Mouse (Mus musculus) heart, postnatal 25 days (tissue): ENCODE measurements around the gene Atrnl1. TPM values are rescaled to one million over a fixed set of nuclear protein-coding genes. Genes with fewer than 3 reads are reported as not detected.
"Not testable (repeated sequence)": the region's sequence is repeated elsewhere in the genome, so short reads cannot be mapped to it uniquely, and the experiment has no call there.

Experiments
- DNase-seq: peaks from one replicate; pipeline ENCODE4 v3.0.0; 2022; ENCODE audit warnings: low spot score
- intact Hi-C: fragments of 180-260 bp; cut with DNase I; formaldehyde crosslinking; loops from one replicate; pipeline ENCODE4 v1.15.1; 2025
- total RNA-seq, 2 experiments: library from RNA; stranded (reverse); gene quantifications; 2 replicates each; pipeline ENCODE4 v1.2.3; 2021

Gene Atrnl1
- total RNA-seq, 2 experiments from 2014 or later: 13.8 to 16.1 TPM

DNA sequence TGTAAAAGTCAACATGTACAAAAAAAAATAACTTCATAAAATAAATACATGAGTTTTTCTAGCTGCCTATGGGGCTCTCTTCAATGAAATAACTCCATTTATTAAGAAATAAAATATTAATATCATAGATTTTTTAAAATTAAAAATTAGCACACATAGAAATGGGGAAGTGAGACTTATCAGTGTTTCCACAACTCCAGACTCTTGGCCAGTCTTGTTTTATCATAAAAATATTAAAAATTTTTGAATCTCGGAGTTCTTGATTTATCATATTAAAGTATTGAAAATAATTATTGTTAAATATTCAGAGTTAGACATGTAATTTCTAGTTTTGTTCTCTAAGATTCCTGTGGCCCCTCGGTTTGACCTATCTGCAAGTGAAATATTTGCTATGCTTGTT lies 337.7 kb downstream of the Atrnl1 start:
- DNase-seq: no peak
- intact Hi-C loops: no loop called here

DNA sequence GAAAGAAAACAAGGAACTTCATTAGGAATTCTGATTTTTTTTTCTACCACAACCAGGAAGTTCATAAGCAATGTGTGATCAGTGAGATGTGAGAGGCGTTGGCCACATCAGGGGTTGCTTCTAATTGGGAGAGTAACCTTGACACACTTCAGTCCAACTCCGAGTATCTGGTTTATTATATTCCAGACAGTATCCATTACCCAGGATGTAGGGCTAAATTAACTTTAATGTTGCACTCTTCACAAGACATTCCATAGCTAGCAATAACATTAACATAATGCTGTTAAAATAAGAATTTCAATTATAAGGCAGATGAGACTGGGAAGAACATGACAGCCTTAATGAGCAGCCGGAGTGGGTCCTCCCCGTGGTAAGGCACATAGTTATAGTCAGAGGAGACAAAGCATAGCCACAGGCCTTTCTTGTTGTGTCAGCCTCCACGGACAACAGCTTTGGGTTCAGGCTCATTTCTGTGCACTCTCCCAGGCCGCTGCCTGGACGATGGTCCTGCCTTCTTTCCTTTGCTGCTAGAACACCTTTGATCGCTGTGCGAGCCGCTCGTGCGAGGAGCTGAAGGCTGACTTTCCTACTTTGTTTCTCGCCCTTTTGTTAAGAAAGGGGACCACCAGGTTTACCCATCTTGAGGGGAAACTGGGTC lies 338.6 kb downstream of the Atrnl1 start:
- intact Hi-C loops: no loop called here
- no peak for DNase-seq

DNA sequence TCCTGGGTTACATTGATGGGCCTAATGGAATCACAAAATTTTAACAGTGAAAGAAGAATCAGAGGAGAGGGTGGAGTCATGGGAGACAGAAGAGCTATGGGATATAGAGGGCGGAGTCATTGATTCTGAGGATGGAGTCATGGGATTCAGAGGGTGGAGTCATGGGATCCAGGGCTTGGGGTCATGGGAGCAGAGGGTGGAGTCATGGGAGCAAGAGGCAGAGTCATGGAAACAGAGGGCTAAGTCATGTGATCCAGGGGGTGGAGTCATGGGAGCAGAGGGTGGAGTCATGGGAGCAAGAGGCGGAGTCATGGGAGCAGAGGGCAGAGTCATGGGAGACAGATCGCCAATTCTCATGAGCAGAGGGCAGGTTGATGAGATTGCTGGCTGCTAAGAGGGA lies 343.3 kb downstream of the Atrnl1 start:
- no peak for DNase-seq
- intact Hi-C loops: no loop called here

DNA sequence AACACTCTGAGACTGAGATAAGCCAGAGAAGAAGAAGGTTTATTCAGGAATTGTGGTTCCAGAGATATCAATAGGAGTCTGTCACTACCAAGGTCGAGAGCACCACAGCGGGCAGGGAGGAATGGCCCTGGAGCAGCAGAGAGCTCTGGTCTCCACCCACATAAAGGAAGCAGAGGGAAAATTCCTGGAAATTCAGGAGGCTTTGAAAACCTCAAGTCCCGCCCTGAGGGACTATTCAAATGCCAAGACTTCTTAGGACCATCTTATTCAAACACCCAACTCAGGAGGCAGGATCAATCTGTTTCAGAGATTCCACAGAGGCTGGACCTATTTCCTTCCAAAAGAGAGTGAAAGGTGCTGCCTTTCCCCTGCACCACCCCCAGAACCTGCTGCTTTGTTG lies 345.6 kb downstream of the Atrnl1 start:
- intact Hi-C loops: no loop called here
- no peak for DNase-seq

GRCm38 (mm10) chr19:57957363-57957762 lies 346.5 kb downstream of the Atrnl1 start:
- no peak for DNase-seq
- intact Hi-C loops: no loop called here

DNA sequence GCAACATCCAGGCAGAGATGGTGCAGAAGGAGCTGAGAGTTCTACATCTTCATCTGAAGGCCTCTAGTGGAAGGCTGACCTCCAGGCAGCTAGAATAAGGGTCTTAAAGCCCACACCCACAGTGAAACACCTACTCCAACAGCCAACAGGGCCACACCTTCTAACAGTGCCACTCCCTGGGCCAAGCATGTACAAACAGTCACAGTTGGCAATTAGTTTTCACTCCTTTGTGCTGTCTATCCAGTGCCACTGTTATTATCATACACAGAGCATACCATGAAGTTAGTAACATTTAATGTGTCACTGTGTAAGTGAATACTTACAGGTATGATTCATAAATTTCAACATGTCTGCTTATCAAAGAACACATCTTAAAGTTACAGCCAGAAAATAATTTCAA lies 347.3 kb downstream of the Atrnl1 start:
- intact Hi-C loops: no loop called here
- no peak for DNase-seq

DNA sequence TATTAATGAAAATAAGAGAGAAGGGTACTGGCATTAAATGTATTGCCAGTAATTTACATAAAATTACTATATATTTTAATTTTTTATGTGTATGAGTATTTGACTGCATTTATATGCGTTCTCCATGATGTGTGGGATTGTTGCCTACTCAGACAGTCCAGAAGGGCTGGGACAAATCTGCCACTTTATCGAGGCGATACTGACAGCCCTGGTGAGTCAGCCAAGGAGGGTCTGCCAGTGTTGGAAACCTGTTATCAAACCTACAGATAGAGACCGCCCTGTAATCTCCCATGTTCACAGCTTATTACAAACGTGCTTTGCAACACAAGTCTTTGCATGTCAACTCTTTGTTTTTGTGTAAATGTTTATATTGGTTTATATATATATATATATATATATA lies 347.9 kb downstream of the Atrnl1 start:
- DNase-seq: no peak
- intact Hi-C loops: no loop called here

DNA sequence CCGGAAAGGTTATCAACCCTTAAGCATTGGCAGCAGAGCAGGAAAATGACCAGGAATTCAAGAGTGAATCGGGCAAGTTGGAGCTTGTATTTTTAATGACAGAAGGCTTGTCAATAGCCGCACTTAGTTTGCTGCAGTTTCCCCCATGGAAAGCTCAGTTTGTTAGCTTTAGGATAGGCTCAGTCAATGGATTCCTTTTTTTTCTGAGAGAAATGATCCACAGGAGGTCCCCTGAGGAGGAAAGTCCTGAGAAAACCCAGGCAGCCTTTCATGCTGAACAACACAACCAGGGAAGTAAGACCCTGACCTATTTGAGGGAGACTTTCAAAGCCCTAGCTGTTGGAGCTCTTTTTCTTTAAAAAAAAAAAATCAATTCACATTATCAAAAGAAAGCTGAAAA lies 350.5 kb downstream of the Atrnl1 start:
- DNase-seq: no peak
- intact Hi-C loops: no loop called here

DNA sequence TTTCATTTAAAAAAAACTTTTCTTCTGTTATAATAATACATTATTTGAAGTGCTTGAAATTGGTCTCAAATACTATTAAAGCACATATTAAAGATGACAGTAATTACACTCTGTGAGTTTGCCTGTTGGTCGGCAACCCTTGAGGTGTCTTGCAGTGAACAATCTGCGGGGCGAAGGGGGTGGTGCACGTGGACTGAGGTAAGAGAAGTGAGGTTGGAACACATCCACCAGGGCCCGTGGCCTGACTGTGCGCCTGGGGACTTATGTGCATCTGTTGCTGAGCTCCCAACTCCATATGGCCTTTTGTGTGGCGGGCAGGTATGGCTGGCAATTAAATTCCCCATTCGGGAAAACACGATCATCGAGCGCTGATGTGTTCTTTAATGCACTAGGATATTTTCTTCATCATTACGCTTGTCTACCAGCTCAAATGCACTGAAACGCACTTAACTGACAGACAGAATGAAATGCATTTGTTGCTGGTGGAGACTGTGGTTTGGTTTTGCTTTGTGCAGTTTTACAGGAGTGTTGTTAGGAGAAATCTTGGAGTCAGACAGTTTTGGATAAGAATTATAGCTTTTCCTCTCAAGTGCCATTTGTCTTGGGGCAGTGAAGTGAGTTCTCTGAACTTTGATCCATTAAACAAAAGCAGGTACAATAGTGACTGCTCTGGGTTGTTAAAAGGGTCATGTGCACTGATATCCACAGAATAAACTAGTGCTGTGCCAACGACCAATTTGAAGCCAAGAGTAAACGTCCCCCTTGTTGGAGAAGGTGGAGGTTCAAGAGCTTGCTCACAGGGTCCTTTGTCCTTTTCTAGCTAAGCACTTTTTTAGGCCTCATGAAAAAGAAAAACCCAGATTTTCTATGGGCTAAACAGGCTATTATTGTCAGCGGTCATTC lies 351.2 kb downstream of the Atrnl1 start:
- DNase-seq: no peak
- intact Hi-C loops: no loop called here

DNA sequence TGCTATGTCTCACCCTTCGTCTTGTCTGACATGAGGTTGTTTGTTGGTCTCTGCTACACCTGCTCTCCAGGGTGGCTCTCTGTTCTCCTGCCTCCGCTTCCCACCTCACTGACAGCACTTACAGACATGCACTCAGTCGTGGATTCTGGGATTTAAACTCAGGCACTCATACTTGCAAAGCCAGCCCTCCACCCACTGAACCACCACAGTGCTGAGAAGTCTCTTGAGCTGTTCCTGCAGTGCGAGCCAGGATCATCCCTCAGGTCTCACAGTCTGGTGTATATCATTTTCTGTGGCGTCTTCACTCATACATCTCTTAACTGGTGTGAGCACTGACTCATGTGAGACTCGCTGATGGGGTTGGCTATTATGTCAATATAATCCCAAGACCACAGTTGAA lies 353.0 kb downstream of the Atrnl1 start:
- intact Hi-C loops: no loop called here
- DNase-seq: no peak

DNA sequence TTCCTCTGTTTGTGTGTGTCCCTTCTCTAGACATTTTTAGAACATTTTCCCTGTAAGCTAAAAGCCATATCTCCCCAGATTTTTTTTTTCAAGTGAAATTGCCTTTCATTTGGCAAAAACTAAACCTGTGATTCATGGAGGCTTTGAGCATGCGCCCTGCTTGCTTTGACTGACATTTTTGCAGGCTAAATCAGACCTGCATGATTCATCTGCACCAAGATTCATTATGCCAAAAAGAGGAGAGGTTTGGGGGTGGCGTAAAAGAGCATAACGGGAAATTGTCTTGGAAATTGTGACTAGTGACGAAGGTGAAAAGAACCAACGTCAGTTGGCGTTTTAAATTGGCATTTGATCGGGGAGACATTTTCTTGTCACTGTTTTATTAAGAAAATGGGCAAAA lies 358.9 kb downstream of the Atrnl1 start:
- intact Hi-C loops: no loop called here
- no peak for DNase-seq

DNA sequence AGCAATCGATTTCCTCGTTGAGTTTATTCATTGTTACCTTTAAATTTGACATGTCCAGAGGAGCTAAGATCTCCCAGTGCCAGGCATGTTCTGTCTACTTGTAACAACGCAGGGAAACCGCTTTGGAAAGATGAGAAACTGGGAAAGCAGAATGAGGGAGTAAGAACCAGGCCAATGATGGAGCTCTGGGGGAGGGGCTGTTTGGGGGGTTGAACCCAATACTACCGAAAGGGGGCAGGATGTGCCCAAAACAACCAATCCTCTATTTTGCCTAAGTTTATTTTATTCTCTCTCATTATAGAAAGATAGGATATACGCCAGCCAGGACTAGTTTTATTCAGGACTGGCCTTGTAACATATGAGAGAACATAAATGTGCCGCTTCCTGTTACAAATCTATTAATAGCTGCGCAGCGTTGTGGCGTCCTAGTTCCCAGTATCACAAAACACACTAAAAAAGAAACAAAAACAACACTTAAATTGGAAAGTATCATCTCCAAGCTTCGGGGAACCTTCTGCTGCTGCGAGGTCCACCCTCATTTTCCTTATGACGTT lies 359.6 kb downstream of the Atrnl1 start:
- no peak for DNase-seq
- intact Hi-C loops: no loop called here

DNA sequence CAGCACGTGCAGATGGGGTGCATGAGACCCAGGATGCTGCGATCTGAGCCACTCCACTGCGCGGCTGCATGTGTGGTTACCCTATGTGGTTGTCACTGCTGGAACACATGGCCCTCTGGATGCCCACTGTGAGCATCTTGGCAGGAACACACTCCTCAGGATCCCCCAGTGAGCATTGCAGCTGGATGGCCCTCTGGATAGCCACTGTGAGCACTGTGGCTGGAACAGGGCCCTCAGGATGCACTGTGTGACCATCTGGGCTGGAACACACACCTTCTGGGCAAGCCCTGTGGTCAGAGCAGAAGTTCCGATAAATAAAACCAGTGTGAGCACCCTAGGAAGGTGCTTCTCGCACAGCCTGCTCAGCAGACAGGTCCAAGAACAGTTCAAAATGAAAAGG lies 364.4 kb downstream of the Atrnl1 start:
- intact Hi-C loops: no loop called here
- DNase-seq: no peak

DNA sequence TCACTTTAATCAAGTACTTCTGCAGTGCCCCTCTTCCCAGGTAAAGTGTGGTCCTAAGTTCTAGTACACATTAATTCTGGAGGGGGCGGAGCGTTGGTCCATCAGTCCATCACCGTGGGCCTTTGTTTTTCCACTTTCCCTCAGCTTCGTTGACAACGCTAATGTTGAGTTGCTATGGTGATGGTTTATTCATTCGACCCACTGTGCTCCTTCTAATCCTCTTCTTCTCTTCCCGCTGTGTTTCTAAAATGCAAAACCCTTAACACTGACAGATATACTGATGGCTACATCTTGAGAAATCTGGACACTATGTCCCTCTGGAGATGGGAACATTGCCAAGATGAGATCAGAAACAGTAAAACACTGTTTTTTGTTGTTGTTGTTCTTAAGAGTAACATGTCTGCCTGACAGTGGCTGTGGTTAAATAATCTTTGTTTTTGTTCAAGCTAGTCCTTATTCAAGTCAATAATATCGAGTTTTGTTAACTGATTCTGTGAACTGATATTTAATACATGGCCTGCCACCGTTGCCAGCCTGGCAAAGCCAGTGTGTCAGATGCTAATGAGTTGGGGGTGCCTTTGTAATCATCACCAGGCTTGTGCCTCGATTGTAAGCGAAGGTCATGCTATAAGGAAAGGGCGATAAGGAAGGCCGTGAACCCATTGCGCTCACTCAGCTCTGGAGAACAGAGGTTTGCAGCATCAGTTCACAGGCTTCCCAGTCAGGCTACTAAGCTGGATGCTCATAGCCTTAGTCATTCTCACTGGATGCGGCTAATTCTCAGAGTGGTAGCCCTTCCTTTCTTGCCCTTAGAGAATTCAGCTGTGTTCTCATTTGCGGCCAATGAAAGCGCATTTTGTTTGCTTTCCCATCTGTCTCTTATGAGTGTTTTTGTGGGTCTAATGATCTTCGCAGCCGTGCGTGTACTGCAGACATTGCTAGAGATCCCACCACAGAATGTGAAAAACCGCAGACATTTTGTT lies 375.4 kb downstream of the Atrnl1 start:
- no peak for DNase-seq
- intact Hi-C loops: no loop called here

DNA sequence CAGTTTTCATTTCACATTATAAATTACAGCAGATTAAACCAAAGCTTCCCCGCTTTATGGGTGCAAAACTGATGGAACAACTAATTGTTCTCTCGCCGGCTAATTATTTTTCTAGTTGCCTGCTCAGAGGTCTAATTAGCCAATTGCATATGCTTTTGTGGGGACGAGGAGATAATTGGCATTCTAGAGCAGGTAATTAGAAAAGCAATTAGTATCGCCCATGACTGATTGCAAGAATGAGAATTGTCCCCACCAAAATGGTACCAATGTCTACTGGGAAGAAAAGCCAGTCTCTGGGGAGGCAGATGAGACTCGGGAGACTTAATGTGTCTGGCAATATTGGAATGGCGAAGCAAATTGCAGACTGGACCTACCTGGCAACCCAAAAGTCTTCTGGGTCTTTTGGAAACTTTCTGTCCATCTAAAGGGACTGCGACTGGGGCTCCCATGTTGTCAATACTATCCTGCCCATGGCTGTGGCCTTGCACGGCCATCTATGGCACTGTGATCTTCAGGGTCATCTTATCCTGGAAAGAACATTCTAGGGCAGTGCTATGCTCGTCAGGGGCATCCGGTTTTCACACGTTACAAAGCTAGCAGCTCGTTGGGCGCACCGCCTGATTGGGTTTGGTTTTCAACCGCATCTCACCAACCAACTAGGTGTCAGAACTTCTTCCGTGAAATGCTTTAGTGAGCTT lies 377.0 kb downstream of the Atrnl1 start:
- no peak for DNase-seq
- intact Hi-C loops: no loop called here

DNA sequence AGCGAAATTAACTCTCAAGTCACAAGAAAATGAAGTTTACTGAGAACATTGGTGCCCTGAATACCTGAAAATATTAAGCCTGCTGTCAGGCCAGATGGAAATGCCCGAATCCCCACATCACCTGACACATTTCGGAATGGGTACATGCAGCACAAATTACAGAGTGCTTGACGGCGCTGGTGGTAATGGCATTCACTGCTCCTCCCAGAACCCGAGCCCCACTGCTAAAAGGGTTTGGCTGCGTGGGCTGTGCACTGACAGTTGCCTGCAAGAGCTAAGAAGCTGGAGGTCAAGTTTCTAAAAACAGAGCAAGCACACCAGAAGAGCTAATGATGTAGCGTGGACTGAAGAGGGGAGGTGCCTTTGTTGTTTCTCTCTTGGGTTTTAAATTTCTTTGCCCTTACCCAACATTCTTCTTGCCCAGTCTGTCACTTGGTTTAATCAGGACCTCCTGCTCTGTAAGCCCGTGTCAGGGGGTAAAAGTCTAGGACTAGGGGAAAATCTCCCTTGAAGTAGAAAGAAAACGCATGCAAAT lies 377.8 kb downstream of the Atrnl1 start:
- no peak for DNase-seq
- intact Hi-C loops: no loop called here

DNA sequence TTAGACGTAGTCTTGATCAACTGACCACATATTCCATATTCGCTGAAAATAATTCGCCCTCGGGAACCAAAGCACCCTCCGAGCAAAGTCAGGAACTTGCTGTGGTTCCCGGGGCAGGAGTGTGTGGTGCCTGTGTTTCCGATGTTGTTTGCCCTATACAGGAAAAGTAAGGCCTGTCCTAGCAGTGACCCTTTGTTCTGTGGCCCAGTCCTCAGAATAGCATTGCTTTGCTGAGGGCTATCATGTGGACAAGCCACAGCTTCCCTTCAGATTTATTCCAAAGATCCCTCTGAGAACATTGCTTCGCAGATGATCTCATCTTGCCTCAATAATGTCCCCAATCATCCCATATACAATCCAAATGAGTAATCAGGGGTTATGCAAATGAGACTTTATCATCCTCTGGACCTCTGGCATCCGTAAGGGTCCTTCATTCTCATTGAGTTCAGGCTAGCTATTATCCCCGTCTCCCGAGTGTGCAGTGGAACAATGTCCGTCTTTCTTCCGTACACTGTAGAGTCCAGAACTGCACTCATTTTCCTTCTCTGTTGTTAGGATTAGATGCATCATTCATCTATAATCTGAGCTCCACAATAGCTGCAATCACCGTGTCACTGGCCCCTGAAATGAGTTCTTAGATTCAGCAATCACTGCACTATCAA lies 380.4 kb downstream of the Atrnl1 start:
- DNase-seq: no peak
- intact Hi-C loops: no loop called here

DNA sequence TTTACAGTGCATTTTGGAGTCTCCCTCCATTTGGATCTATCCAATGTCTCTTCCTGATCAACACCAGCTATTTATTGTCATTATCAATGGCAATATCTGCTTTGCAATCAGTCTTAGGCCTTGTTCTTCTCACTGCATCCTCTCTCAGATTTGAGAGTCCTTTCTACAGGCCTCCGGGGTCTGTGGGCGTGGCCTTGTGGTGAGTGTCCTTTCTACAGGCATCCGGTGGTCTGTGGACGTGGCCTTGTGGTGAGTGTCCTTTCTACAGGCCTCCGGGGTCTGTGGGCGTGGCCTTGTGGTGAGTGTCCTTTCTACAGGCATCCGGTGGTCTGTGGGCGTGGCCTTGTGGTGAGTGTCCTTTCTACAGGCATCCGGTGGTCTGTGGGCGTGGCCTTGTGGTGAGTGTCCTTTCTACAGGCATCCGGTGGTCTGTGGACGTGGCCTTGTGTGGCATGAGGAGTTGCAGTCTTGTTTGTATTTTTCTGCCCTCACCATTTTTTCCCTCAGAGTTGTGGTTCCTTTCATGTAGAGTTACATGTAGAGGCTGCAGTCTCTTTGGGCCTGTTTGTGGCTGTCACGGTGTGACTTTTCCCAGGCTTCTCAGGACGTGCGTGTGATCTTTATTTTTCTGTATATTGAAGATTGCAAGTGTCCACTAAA lies 383.5 kb downstream of the Atrnl1 start:
- intact Hi-C loops, DNase-seq: not testable (repeated sequence)
